Mouse (Mus musculus) lung, adult 2 months (tissue): ENCODE data around the gene Fam111a.

Source experiments
- CTCF ChIP-seq: fragments of 200-500 bp; IDR thresholded peaks from 2 replicates; pipeline ENCODE4 v1.5.1; 2011; ENCODE audit warnings: mild to moderate bottlenecking, low read length, control low read depth; ENCODE audit not compliant: insufficient read depth
- POLR2A ChIP-seq: fragments of 200-500 bp; IDR thresholded peaks from 2 replicates; pipeline ENCODE4 v1.6.1; 2011; ENCODE audit warnings: low read depth, mild to moderate bottlenecking, control low read depth, low read length, borderline replicate concordance; ENCODE audit errors: extremely low read depth

GRCm38 (mm10) chr19:12499485-12499884 lies 46.1 kb upstream of the Fam111a start:
- TF ChIP-seq POLR2A = no peak
- TF ChIP-seq CTCF = no peak
